Mouse (Mus musculus): Measurements from ENCODE around the gene Carmil1.

GRCm38 (mm10) chr13:24246266-24246665 lies 34.3 kb downstream of the Carmil1 start:
- TF ChIP-seq CTCF (IDR thresholded peaks at IDR 0.05; ENCODE audit: low read depth, low read length) (no peak), POLR2A (IDR thresholded peaks at IDR 0.05; ENCODE audit: extremely low read depth, insufficient read depth, low read length) (no peak)

Measured in liver, adult 2 months (tissue).